9 mouse cellular contexts compared by ENCODE assay signal in the genomic region with DNA sequence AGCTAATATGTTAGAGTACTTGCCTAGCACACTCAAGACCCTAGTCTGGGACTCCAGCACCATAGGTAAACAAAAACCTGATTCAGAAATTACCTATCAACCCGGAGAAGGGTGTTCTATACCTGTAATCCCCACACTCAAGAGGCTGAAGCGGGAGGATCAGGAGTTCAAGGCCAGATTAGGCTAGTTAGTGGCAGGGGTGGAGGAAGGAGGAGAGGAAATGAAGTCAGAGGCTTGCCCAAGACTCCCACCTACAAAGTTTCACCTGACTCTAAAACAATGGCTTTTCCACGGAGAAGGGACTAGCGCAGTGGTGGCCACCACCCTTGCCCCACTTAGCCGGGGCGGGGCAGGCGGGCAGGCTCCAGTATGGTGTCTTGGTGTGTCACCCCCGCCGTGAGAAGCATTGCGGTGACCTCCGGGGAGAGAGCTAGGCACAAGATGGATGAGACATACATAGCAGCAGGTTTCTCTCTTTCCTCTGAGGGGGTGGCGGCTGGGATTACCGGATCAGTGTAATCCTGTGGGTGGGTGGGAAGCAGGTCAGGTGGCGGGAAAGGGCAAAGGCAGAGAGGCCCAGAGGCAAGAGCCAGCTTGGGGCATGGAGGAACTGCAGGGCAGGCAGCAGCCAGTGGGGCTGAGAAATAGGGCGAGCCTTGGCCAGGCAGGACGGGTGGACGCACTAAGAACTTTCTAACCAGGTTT. TPM values are rescaled to one million over a fixed set of nuclear protein-coding genes. Genes with fewer than 3 reads are reported as not detected.
DNase-seq lines count a peak whose midpoint lies in the region; ATAC-seq and TF ChIP-seq lines count a peak whose summit lies in the region.
"Had no signal": no experiment of that assay in that cellular context is flagged by ENCODE, and none has a peak within 500 bp of the region (broad histone marks: within the 10 kb centered on the region; RNA-seq: fewer than 3 reads in every experiment).

No protein-coding gene starts in this region.

- no peak for TF ChIP-seq CTCF in heart, postnatal 0 days (IDR thresholded peaks at IDR 0.05; ENCODE audit: low read depth)

- H3K27me3 ChIP-seq in heart, postnatal 0 days (ENCODE audit: control insufficient read depth, insufficient read depth, low read length): 0 out of 2 replicates have a peak, but pooled peaks cover 3% of the 10 kb centered on the region
- no peaks in the 10 kb centered on the region for H3K27me3 ChIP-seq in embryonic facial prominence, embryonic 11.5 days (ENCODE audit: control insufficient read depth, insufficient read depth, low read length)
- peaks cover 17% of the 10 kb centered on the region; the same call in 1 of the 2 replicates for H3K27me3 ChIP-seq in limb, embryonic 10.5 days (ENCODE audit: low read depth, poor library complexity, severe bottlenecking)

- H3K4me3 ChIP-seq in heart, postnatal 0 days (ENCODE audit: low read depth, low read length): no peak overlapping the region
- 0 out of 2 replicates have a peak overlapping the region, but pooled peaks have one; percentile 21 for H3K4me3 ChIP-seq in embryonic facial prominence, embryonic 11.5 days (ENCODE audit: low read depth, low read length)
- peak overlapping the region; percentile 42 for H3K4me3 ChIP-seq in limb, embryonic 10.5 days

- ATAC-seq in heart, postnatal 0 days (ENCODE audit: insufficient read depth, low read depth): no peak
- ATAC-seq in embryonic facial prominence, embryonic 11.5 days (replicated peaks; ENCODE audit: insufficient number of reproducible peaks, low FRiP score, low TSS enrichment, low read depth): 0 out of 2 replicates have a peak, but pooled peaks have one; percentile 32

- H3K9ac ChIP-seq in heart, postnatal 0 days (replicated peaks; ENCODE audit: low read depth, low read length): no peak overlapping the region
- peak overlapping the region; percentile 37 for H3K9ac ChIP-seq in embryonic facial prominence, embryonic 11.5 days (replicated peaks; ENCODE audit: low read length)

- peaks cover 10% of the 10 kb centered on the region for H3K4me1 ChIP-seq in heart, postnatal 0 days (ENCODE audit: control insufficient read depth, insufficient read depth)
- peaks cover 9% of the 10 kb centered on the region for H3K4me1 ChIP-seq in embryonic facial prominence, embryonic 11.5 days (ENCODE audit: control insufficient read depth, insufficient read depth, low read length)
- peaks cover 35% of the 10 kb centered on the region for H3K4me1 ChIP-seq in limb, embryonic 10.5 days

- H3K27ac ChIP-seq in heart, postnatal 0 days (ENCODE audit: low read depth): no peak overlapping the region
- peak overlapping the region; percentile 72 for H3K27ac ChIP-seq in embryonic facial prominence, embryonic 11.5 days (replicated peaks; ENCODE audit: low read depth, low read length)
- H3K27ac ChIP-seq in limb, embryonic 10.5 days: peak overlapping the region; percentile 88
- H3K27ac ChIP-seq: macrophage had no signal

- 29% methylated on average over 17 of the region's 17 CpGs for WGBS in heart, postnatal 0 days
- WGBS in embryonic facial prominence, embryonic 11.5 days: 17% methylated on average over 17 of the region's 17 CpGs
- WGBS in limb, embryonic 10.5 days: 24% methylated on average over 17 of the region's 17 CpGs

- no peak for TF ChIP-seq EP300 in heart, postnatal 0 days (IDR thresholded peaks at IDR 0.05; ENCODE audit: low read depth)

- intact Hi-C loops in gastrocnemius, postnatal 14 days (cut with DNase I; ENCODE audit: low total_unique reads): no loop called here

- peak overlapping the region; percentile 61 for H3K4me2 ChIP-seq in heart, postnatal 0 days (ENCODE audit: low read depth, low read length)
- H3K4me2 ChIP-seq in embryonic facial prominence, embryonic 11.5 days (ENCODE audit: low read depth, low read length): peak overlapping the region; percentile 42

- DNase-seq in heart, postnatal 0 days (ENCODE audit: low spot score): no peak
- DNase-seq in heart, adult 9 months (ENCODE audit: low spot score in 2 of 2): no peak
- no peak for DNase-seq in embryonic facial prominence, embryonic 11.5 days (ENCODE audit: low spot score)
- DNase-seq in limb, embryonic 10.5 days (ENCODE audit: low spot score): peak; percentile 52
- peak; percentile 83 for DNase-seq in retina, adult 2 months (ENCODE audit: low read depth, low spot score)
- no peak for DNase-seq in layer of hippocampus, postnatal 25 days (ENCODE audit: extremely low spot score in 1 of 2, low spot score in 1 of 2)
- DNase-seq in cerebellum, postnatal 36 days: no peak
- DNase-seq in gastrocnemius, postnatal 14 days: no peak

- no peaks in the 10 kb centered on the region for H3K9me3 ChIP-seq in heart, postnatal 0 days (replicated peaks; ENCODE audit: control insufficient read depth, low read length)
- no peaks in the 10 kb centered on the region for H3K9me3 ChIP-seq in embryonic facial prominence, embryonic 11.5 days (replicated peaks; ENCODE audit: control insufficient read depth, low read length)
- H3K9me3 ChIP-seq in limb, embryonic 10.5 days (replicated peaks): no peaks in the 10 kb centered on the region

- H3K36me3 ChIP-seq in heart, postnatal 0 days (replicated peaks; ENCODE audit: control insufficient read depth, insufficient read depth, low read length): no peaks in the 10 kb centered on the region
- no peaks in the 10 kb centered on the region for H3K36me3 ChIP-seq in embryonic facial prominence, embryonic 11.5 days (replicated peaks; ENCODE audit: control insufficient read depth, insufficient read depth, low read depth, low read length)
- no peaks in the 10 kb centered on the region for H3K36me3 ChIP-seq in limb, embryonic 10.5 days

RNA-seq across cellular contexts. Expression of a gene that starts 25.8 kb away (rescaled TPM):
- total RNA-seq in heart, postnatal 0 days (2014; rRNA removed; ENCODE audit: low replicate concordance): 2.5 and 5.6 TPM in 2 replicates
- polyA plus RNA-seq in heart, postnatal 0 days (2015; fragmentation: Nextera tagmentation; extraction: Ambion mirVana): 0.99 and 1.1 TPM in 2 replicates
- polyA plus RNA-seq in embryonic facial prominence, embryonic 11.5 days (2014; fragmentation: Nextera tagmentation; extraction: Ambion mirVana): 52.4 and 53.9 TPM in 2 replicates
- polyA plus RNA-seq in limb, embryonic 10.5 days (2016; fragmentation: Nextera tagmentation; extraction: Ambion mirVana): 54.0 and 60.6 TPM in 2 replicates
- total RNA-seq in layer of hippocampus, postnatal 25 days (2021): 10 to 100 TPM; 52.5 to 57.1 TPM
- total RNA-seq in gastrocnemius, postnatal 14 days (2021): 1 to 10 TPM; 1.0 to 1.9 TPM
- polyA plus RNA-seq: macrophage had no signal

RNA-seq across cellular contexts. Expression of a gene that starts 54.8 kb away (rescaled TPM):
- total RNA-seq in heart, postnatal 0 days (2014; rRNA removed; ENCODE audit: low replicate concordance): 1,673 and 1,690 TPM in 2 replicates
- polyA plus RNA-seq in heart, postnatal 0 days (2015; fragmentation: Nextera tagmentation; extraction: Ambion mirVana): 2,126 and 2,128 TPM in 2 replicates
- polyA plus RNA-seq in embryonic facial prominence, embryonic 11.5 days (2014; fragmentation: Nextera tagmentation; extraction: Ambion mirVana): 569 and 629 TPM in 2 replicates
- polyA plus RNA-seq in limb, embryonic 10.5 days (2016; fragmentation: Nextera tagmentation; extraction: Ambion mirVana): 718 and 743 TPM in 2 replicates
- total RNA-seq in layer of hippocampus, postnatal 25 days (2021): 100 to 1,000 TPM; 814 to 862 TPM
- 100 to 1,000 TPM; 105 to 114 TPM for total RNA-seq in gastrocnemius, postnatal 14 days (2021)

Comparison
In these comparisons a context has a peak if more than half of its experiments do, and no peak if none do; other contexts are left out.
1. DNase-seq: peak in limb, embryonic 10.5 days (single experiment) and retina, adult 2 months (single experiment); none in heart, postnatal 0 days (single experiment), heart, adult 9 months (0 of 2), embryonic facial prominence, embryonic 11.5 days (single experiment), layer of hippocampus, postnatal 25 days (0 of 2), cerebellum, postnatal 36 days (0 of 2) and gastrocnemius, postnatal 14 days (single experiment).
2. RNA of a gene that starts 54.8 kb away (total RNA-seq): 1,673 to 1,690 TPM in heart, postnatal 0 days and 814 to 862 TPM in layer of hippocampus, postnatal 25 days; 105 to 114 TPM in gastrocnemius, postnatal 14 days; every median in the first group is over 4 times any median in the second.